Mouse (Mus musculus) intestine, embryonic 16.5 days (tissue): Measurements from ENCODE around the gene Il11ra1. TPM values are rescaled to one million over a fixed set of nuclear protein-coding genes. Genes with fewer than 3 reads are reported as not detected.
"Not testable (repeated sequence)": the region's sequence is repeated elsewhere in the genome, so short reads cannot be mapped to it uniquely, and the experiment has no call there.

Experiments
- ATAC-seq: fragments of 200-750 bp; cut with Nextera tagmentation; 2 replicates; pipeline ENCODE4 v1.8.0; 2017; ENCODE audit warnings: moderate TSS enrichment, moderate library complexity
- H3K27ac ChIP-seq: fragments of 300-500 bp; sonication (generic); 2 replicates; pipeline ENCODE4 v1.5.1; 2014; ENCODE audit warnings: mild to moderate bottlenecking, low read length
- H3K27me3 ChIP-seq: fragments of 300-500 bp; sonication (generic); replicated peaks from 2 replicates; pipeline ENCODE4 v1.6.1; 2014; ENCODE audit warnings: low read length, control low read depth, mixed read lengths; ENCODE audit not compliant: control insufficient read depth, insufficient read depth
- H3K36me3 ChIP-seq: fragments of 300-500 bp; sonication (generic); 2 replicates; pipeline ENCODE4 v1.6.1; 2014; ENCODE audit warnings: low read length, control low read depth; ENCODE audit not compliant: control insufficient read depth, insufficient read depth
- H3K4me1 ChIP-seq: fragments of 300-500 bp; sonication (generic); 2 replicates; pipeline ENCODE4 v1.6.1; 2014; ENCODE audit warnings: low read length, control low read depth, mixed read lengths; ENCODE audit not compliant: control insufficient read depth, insufficient read depth
- H3K4me2 ChIP-seq: fragments of 300-500 bp; sonication (generic); 2 replicates; pipeline ENCODE4 v1.6.1; 2014; ENCODE audit warnings: low read depth, low read length, control low read depth
- H3K4me3 ChIP-seq: fragments of 300-500 bp; sonication (generic); 2 replicates; pipeline ENCODE4 v1.5.1; 2014; ENCODE audit warnings: mild to moderate bottlenecking, low read length
- H3K9ac ChIP-seq: fragments of 300-500 bp; sonication (generic); 2 replicates; pipeline ENCODE4 v1.6.1; 2014; ENCODE audit warnings: low read depth, low read length
- H3K9me3 ChIP-seq: fragments of 300-500 bp; sonication (generic); 2 replicates; pipeline ENCODE4 v1.6.1; 2016; ENCODE audit warnings: low read length, control low read depth; ENCODE audit not compliant: control insufficient read depth
- WGBS: fragments of 180-500 bp; shearing (Covaris S2); extraction: QIAGEN DNeasy Blood & Tissue Kit; methylation state at CpG from one replicate; pipeline ENCODE4 v1.1.7; 2014; 5-methylcytosine and 5-hydroxymethylcytosine counted together
- polyA plus RNA-seq: library from polyadenylated mRNA; unstranded; fragments of >200 nt; fragmentation: Nextera tagmentation; extraction: Ambion mirVana; gene quantifications from 2 replicates; pipeline ENCODE4 v1.2.1, GENCODE M21; 2015

Gene Il11ra1
- polyA plus RNA-seq, 1 experiment from 2014 or later, result 125 TPM

GRCm38 (mm10) chr4:41684931-41685453 is 14.8 kb upstream of the Il11ra1 start:
- H3K27ac ChIP-seq, ATAC-seq, H3K4me3 ChIP-seq, H3K9me3 ChIP-seq, H3K4me2 ChIP-seq, H3K36me3 ChIP-seq, H3K9ac ChIP-seq, H3K27me3 ChIP-seq: not testable (repeated sequence)
- whole genome bisulfite sequencing, result 2% methylated on average over 14 of the region's 14 CpGs
- H3K4me1 ChIP-seq, result peaks cover 15% of the 10 kb centered on the region

GRCm38 (mm10) chr4:41685882-41686492 is 13.8 kb upstream of the Il11ra1 start:
- H3K4me1 ChIP-seq, H3K9me3 ChIP-seq, ATAC-seq, H3K27me3 ChIP-seq, H3K27ac ChIP-seq, H3K4me3 ChIP-seq, H3K4me2 ChIP-seq, H3K36me3 ChIP-seq, H3K9ac ChIP-seq: not testable (repeated sequence)
- WGBS, result 63% methylated on average over 9 of the region's 10 CpGs

- WGBS, result 66% methylated on average over 1 of the region's 1 CpGs
- not testable (repeated sequence) for H3K4me1 ChIP-seq, ATAC-seq, H3K4me3 ChIP-seq, H3K9ac ChIP-seq, H3K36me3 ChIP-seq, H3K4me2 ChIP-seq, H3K27me3 ChIP-seq, H3K9me3 ChIP-seq, H3K27ac ChIP-seq
Measured at GRCm38 (mm10) chr4:41688562-41688961, 11.2 kb upstream of the Il11ra1 start.

- not testable (repeated sequence) for H3K4me1 ChIP-seq, H3K36me3 ChIP-seq, H3K4me3 ChIP-seq, H3K9ac ChIP-seq, H3K27me3 ChIP-seq, H3K27ac ChIP-seq, ATAC-seq, H3K9me3 ChIP-seq, H3K4me2 ChIP-seq
- WGBS, result no CpG with 5 or more reads among the region's 4 CpGs
Measured at GRCm38 (mm10) chr4:41690014-41690413, 9.8 kb upstream of the Il11ra1 start.

- 15% methylated on average over 4 of the region's 4 CpGs for WGBS
- H3K9me3 ChIP-seq, H3K4me1 ChIP-seq, H3K36me3 ChIP-seq, H3K27me3 ChIP-seq, H3K27ac ChIP-seq, H3K9ac ChIP-seq, H3K4me3 ChIP-seq, ATAC-seq, H3K4me2 ChIP-seq: not testable (repeated sequence)
Measured at GRCm38 (mm10) chr4:41693511-41693910, 6.3 kb upstream of the Il11ra1 start.

GRCm38 (mm10) chr4:41695800-41696199 is 4.0 kb upstream of the Il11ra1 start:
- not testable (repeated sequence) for H3K27me3 ChIP-seq, H3K4me1 ChIP-seq, H3K4me2 ChIP-seq, H3K9ac ChIP-seq, H3K27ac ChIP-seq, H3K36me3 ChIP-seq, H3K4me3 ChIP-seq, H3K9me3 ChIP-seq, ATAC-seq
- 8% methylated on average over 20 of the region's 38 CpGs for WGBS

GRCm38 (mm10) chr4:41696452-41696851 is 3.3 kb upstream of the Il11ra1 start:
- H3K9ac ChIP-seq, ATAC-seq, H3K27ac ChIP-seq, H3K4me2 ChIP-seq, H3K36me3 ChIP-seq, H3K4me3 ChIP-seq, H3K4me1 ChIP-seq, H3K27me3 ChIP-seq, H3K9me3 ChIP-seq: not testable (repeated sequence)
- WGBS, result 11% methylated on average over 13 of the region's 15 CpGs

GRCm38 (mm10) chr4:41696930-41697841 is 2.6 kb upstream of the Il11ra1 start, which contains the start of gene Cntfr:
Cntfr (minus strand) TSS chr4:41697089.
- not testable (repeated sequence) for H3K27ac ChIP-seq, H3K9ac ChIP-seq, ATAC-seq, H3K4me1 ChIP-seq, H3K36me3 ChIP-seq, H3K4me2 ChIP-seq, H3K4me3 ChIP-seq, H3K9me3 ChIP-seq, H3K27me3 ChIP-seq
- WGBS, result 11% methylated on average over 32 of the region's 40 CpGs

GRCm38 (mm10) chr4:41698421-41699016 is 1.3 kb upstream of the Il11ra1 start:
- H3K27me3 ChIP-seq, ATAC-seq, H3K36me3 ChIP-seq, H3K9ac ChIP-seq, H3K4me3 ChIP-seq, H3K4me2 ChIP-seq, H3K4me1 ChIP-seq, H3K27ac ChIP-seq, H3K9me3 ChIP-seq: not testable (repeated sequence)
- WGBS, result 7% methylated on average over 19 of the region's 32 CpGs
